Mouse (Mus musculus) heart, embryonic 11.5 days (tissue): ENCODE measurements at regions not wholly inside any gene's neighbourhood (a gene's known extent, or its start where the extent isn't known, plus 50 kb on each side); places are given as distances from the start of the nearest gene placed in this dataset.

Experiments used
- ATAC-seq: fragments of 200-750 bp; cut with Nextera tagmentation; replicated peaks from 2 replicates; pipeline ENCODE4 v1.8.0; 2017; ENCODE audit warnings: moderate library complexity; ENCODE audit not compliant: insufficient number of reproducible peaks, low FRiP score, low TSS enrichment
- H3K27ac ChIP-seq: fragments of 300-500 bp; sonication (generic); 2 replicates; pipeline ENCODE4 v1.5.1; 2014; ENCODE audit warnings: mild to moderate bottlenecking, low read depth, low read length
- H3K27me3 ChIP-seq: fragments of 300-500 bp; sonication (generic); 2 replicates; pipeline ENCODE4 v1.6.1; 2014; ENCODE audit warnings: mild to moderate bottlenecking, low read length, mixed read lengths; ENCODE audit not compliant: control insufficient read depth, insufficient read depth
- H3K36me3 ChIP-seq: fragments of 300-500 bp; sonication (generic); 2 replicates; pipeline ENCODE4 v1.6.1; 2014; ENCODE audit warnings: mild to moderate bottlenecking, low read length, moderate library complexity, mixed read lengths; ENCODE audit not compliant: control insufficient read depth, insufficient read depth
- H3K4me1 ChIP-seq: fragments of 300-500 bp; sonication (generic); 2 replicates; pipeline ENCODE4 v1.6.1; 2014; ENCODE audit warnings: low read length; ENCODE audit not compliant: control insufficient read depth, insufficient read depth
- H3K4me2 ChIP-seq: fragments of 300-500 bp; sonication (generic); 2 replicates; pipeline ENCODE4 v1.6.1; 2014; ENCODE audit warnings: mild to moderate bottlenecking, moderate library complexity
- H3K4me3 ChIP-seq: fragments of 300-500 bp; sonication (generic); 2 replicates; pipeline ENCODE4 v1.5.1; 2014; ENCODE audit warnings: low read depth, low read length
- H3K9ac ChIP-seq: fragments of 300-500 bp; sonication (generic); 2 replicates; pipeline ENCODE4 v1.6.1; 2014; ENCODE audit warnings: mild to moderate bottlenecking, low read depth, low read length, moderate library complexity
- H3K9me3 ChIP-seq: fragments of 300-500 bp; sonication (generic); replicated peaks from 2 replicates; pipeline ENCODE4 v1.6.1; 2016; ENCODE audit warnings: low read length; ENCODE audit not compliant: control insufficient read depth
- WGBS: fragments of 180-500 bp; shearing (Covaris S2); extraction: QIAGEN DNeasy Blood & Tissue Kit; methylation state at CpG from one replicate; pipeline ENCODE4 v1.1.7; 2014; ENCODE audit not compliant: insufficient replicate concordance; 5-methylcytosine and 5-hydroxymethylcytosine counted together

GRCm38 (mm10) chr3:60240664-60241063 lies 159.0 kb downstream of the Sucnr1 start:
- ATAC-seq, result no peak

GRCm38 (mm10) chr3:60266666-60267415 lies 185.2 kb downstream of the Sucnr1 start:
- ATAC-seq, result no peak
- Histone ChIP-seq H3K27me3 (no peaks in the 10 kb centered on the region), H3K4me1 (no peaks in the 10 kb centered on the region), H3K27ac (no peak overlapping the region), H3K36me3 (no peaks in the 10 kb centered on the region), H3K9ac (no peak overlapping the region), H3K9me3 (no peaks in the 10 kb centered on the region), H3K4me2 (no peak overlapping the region), H3K4me3 (no peak overlapping the region)
- WGBS, result 73% methylated on average over 3 of the region's 3 CpGs

More at GRCm38 (mm10) chr3:60240664-60241063, 159.0 kb downstream of the Sucnr1 start:
- no peak overlapping the region for H3K4me3 ChIP-seq
- H3K9ac ChIP-seq, result no peak overlapping the region
- no peaks in the 10 kb centered on the region for H3K4me1 ChIP-seq
- H3K9me3 ChIP-seq, result no peaks in the 10 kb centered on the region
- H3K27me3 ChIP-seq, result no peaks in the 10 kb centered on the region
- no peaks in the 10 kb centered on the region for H3K36me3 ChIP-seq
- H3K4me2 ChIP-seq, result no peak overlapping the region
- H3K27ac ChIP-seq, result no peak overlapping the region

DNA sequence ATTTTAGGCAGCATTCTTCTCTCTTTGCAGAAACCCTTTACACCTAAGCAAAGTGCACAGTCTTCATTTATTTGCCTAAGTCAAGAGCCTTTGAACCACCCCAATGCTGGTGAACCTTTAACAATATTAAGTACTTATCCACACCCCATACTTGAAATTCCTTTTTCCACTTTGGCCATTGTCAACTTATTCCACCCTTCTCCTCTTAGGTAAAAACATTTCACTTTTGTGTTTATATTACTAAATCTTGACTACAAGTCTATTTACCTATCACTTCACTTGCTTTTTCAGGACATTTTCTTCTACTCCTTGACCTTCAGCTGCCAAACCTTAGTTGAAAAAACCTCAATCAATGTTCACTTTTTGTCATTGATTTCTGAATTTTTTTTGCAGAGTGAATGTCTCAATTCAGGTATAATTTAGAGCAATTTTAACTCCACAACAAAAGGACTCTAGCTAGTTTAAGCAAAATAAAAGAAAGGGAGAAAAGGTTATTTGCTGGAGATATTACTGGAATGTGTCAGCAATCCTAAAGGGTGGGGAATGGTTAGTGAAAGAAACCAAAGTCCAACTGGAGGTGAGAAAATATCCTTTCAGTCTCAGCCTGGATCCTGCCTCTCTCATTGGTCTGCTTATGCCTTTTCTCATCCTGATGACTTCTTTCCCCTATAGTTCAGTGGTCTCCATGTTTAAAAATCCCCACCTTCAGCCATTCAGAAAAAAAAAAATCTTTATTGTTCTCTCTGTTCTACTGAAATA lies 185.9 kb downstream of the Sucnr1 start:
- no peak overlapping the region for H3K4me2 ChIP-seq
- no peaks in the 10 kb centered on the region for H3K4me1 ChIP-seq

DNA sequence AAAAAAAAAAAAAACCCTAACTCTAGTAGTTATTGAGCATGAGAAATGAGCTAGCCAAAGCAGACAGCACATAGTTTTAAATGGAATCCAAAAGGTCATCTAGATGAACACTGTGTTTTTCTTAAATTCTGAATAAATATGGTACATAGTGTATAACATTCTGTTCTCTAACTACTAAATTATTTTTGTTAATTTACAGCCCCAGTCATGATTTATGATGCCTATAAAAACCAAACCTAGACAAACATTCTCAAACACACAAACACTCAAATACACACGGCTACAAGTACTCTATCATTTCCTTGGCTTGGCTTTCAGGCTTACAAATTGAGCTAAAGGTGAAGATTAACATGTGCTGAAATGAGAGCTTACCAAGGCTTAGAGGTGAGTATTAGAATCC lies 188.8 kb downstream of the Sucnr1 start:
- WGBS, result 62% methylated on average over 1 of the region's 1 CpGs
- no peaks in the 10 kb centered on the region for H3K9me3 ChIP-seq
- H3K27me3 ChIP-seq, result no peaks in the 10 kb centered on the region
- no peaks in the 10 kb centered on the region for H3K4me1 ChIP-seq
- H3K4me3 ChIP-seq, result no peak overlapping the region
- H3K36me3 ChIP-seq, result no peaks in the 10 kb centered on the region
- H3K4me2 ChIP-seq, result no peak overlapping the region
- ATAC-seq, result no peak
- no peak overlapping the region for H3K9ac ChIP-seq
- no peak overlapping the region for H3K27ac ChIP-seq

More for the DNA sequence above, 185.9 kb downstream of the Sucnr1 start:
- Histone ChIP-seq H3K9me3 (no peaks in the 10 kb centered on the region), H3K4me3 (no peak overlapping the region), H3K27ac (no peak overlapping the region), H3K9ac (no peak overlapping the region), H3K36me3 (no peaks in the 10 kb centered on the region), H3K27me3 (no peaks in the 10 kb centered on the region)
- no peak for ATAC-seq

- H3K4me2 ChIP-seq, result no peak overlapping the region
- H3K4me3 ChIP-seq, result no peak overlapping the region
- no peak overlapping the region for H3K9ac ChIP-seq
- no peaks in the 10 kb centered on the region for H3K9me3 ChIP-seq
- H3K4me1 ChIP-seq, result no peaks in the 10 kb centered on the region
- no peaks in the 10 kb centered on the region for H3K27me3 ChIP-seq
- H3K27ac ChIP-seq, result no peak overlapping the region
- 56% methylated on average over 1 of the region's 1 CpGs for WGBS
- H3K36me3 ChIP-seq, result no peaks in the 10 kb centered on the region
- ATAC-seq, result no peak
Observed at GRCm38 (mm10) chr3:60273744-60274143, 192.1 kb downstream of the Sucnr1 start.

DNA sequence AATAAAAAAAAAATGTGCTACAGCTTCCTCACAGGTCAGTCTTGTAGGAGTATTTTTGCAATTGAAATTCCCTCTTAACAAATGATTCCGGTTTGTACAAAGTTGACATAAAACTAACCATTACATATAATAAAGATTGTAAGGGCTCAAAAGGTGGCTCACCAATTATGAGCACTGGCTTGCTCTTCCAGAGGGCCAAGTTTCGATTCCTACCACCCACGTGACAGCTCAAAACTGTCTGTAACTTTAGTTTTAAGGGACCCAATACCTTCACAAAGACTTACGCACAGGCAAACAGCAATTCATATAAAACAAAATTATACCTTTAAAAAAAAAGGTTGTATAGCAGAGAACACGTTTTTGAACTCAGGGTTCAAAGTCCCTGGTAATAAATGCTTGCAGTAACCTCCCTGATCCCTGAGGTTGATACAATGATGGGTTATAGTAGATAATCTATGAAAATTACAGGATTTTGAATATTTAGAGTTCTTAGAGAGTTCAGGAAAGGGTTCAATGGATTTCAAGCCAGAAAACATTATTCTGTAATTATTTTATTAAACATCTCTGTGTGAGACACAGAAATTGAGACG lies 193.7 kb downstream of the Sucnr1 start:
- 76% methylated on average over 6 of the region's 6 CpGs for WGBS
- H3K9ac ChIP-seq, result no peak overlapping the region
- H3K4me2 ChIP-seq, result no peak overlapping the region
- no peaks in the 10 kb centered on the region for H3K36me3 ChIP-seq
- H3K27ac ChIP-seq, result no peak overlapping the region
- no peaks in the 10 kb centered on the region for H3K27me3 ChIP-seq
- ATAC-seq, result no peak
- no peaks in the 10 kb centered on the region for H3K9me3 ChIP-seq
- no peak overlapping the region for H3K4me3 ChIP-seq
- H3K4me1 ChIP-seq, result no peaks in the 10 kb centered on the region

GRCm38 (mm10) chr3:60277791-60278190 lies 194.8 kb upstream of the Mbnl1 start:
- WGBS, result 41% methylated on average over 1 of the region's 1 CpGs
- no peak for ATAC-seq

DNA sequence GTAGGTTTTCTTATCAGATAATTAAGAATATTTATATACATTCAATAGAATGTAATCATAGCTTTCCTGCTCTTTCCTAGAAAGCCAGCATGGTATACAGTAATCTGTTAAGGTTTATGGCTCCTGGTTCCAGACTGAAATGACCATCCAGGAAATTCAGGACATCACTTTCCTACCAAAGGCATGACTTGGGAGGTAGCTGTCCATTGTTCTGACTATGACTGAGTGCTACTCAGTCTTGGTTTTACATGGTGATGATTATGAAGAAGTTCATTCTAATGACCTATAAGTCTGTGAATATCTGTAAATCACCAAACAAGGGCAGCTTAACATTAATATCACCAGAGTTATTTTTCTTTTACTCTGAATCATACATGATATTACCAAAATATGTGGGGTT lies 191.4 kb upstream of the Mbnl1 start:
- Histone ChIP-seq H3K9me3 (no peaks in the 10 kb centered on the region), H3K4me3 (no peak overlapping the region), H3K27me3 (no peaks in the 10 kb centered on the region), H3K9ac (no peak overlapping the region), H3K4me1 (no peaks in the 10 kb centered on the region), H3K36me3 (no peaks in the 10 kb centered on the region), H3K4me2 (no peak overlapping the region), H3K27ac (no peak overlapping the region)
- no peak for ATAC-seq

More at GRCm38 (mm10) chr3:60277791-60278190, 194.8 kb upstream of the Mbnl1 start:
- no peak overlapping the region for H3K4me3 ChIP-seq
- no peaks in the 10 kb centered on the region for H3K4me1 ChIP-seq
- no peak overlapping the region for H3K27ac ChIP-seq
- no peaks in the 10 kb centered on the region for H3K27me3 ChIP-seq
- no peaks in the 10 kb centered on the region for H3K36me3 ChIP-seq
- no peaks in the 10 kb centered on the region for H3K9me3 ChIP-seq
- H3K9ac ChIP-seq, result no peak overlapping the region
- H3K4me2 ChIP-seq, result no peak overlapping the region
